Mouse (Mus musculus) ovary, postnatal 14 days (tissue): ENCODE data around the gene Ghrl.
"Not testable (repeated sequence)": the region's sequence is repeated elsewhere in the genome, so short reads cannot be mapped to it uniquely, and the experiment has no call there.

ENCODE experiments used
- DNase-seq: peaks from one replicate; pipeline ENCODE4 v3.0.0; 2022; ENCODE audit warnings: low spot score

Gene Ghrl

GRCm38 (mm10) chr6:113696582-113697221 lies 23.0 kb downstream of the Ghrl start, which contains the start of gene Tatdn2:
TSS of gene Tatdn2 (plus strand) at chr6:113697050.
- DNase-seq: peak; percentile 86

GRCm38 (mm10) chr6:113695766-113696355 lies 23.8 kb downstream of the Ghrl start:
- no peak for DNase-seq

GRCm38 (mm10) chr6:113695203-113695602 lies 24.5 kb downstream of the Ghrl start:
- DNase-seq: no peak

DNA sequence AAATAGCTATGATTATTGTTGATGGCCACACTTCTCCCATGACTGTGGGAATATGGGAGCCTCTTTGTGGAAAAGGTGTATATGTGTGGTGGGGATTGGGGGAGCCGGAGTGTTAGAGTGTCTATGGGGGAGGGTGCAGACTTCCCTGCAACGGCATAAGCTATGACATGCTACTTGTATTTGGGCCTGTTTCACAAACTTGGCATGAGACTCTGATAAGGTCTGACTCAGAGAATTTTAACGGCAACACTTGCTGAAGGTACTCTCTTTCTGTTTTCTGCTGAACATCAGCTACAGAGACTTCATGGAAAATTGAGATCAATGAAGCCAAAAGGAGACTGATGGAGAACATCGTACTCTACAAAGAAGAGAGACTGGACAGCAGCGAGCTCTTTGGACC lies 26.3 kb downstream of the Ghrl start:
- no peak for DNase-seq

- no peak for DNase-seq
Observed at GRCm38 (mm10) chr6:113692661-113693133, 27.0 kb downstream of the Ghrl start.

- no peak for DNase-seq
Observed at GRCm38 (mm10) chr6:113691084-113691462, 28.6 kb downstream of the Ghrl start.

GRCm38 (mm10) chr6:113690400-113691083 lies 29.1 kb downstream of the Ghrl start:
- peak; percentile 41 for DNase-seq

DNA sequence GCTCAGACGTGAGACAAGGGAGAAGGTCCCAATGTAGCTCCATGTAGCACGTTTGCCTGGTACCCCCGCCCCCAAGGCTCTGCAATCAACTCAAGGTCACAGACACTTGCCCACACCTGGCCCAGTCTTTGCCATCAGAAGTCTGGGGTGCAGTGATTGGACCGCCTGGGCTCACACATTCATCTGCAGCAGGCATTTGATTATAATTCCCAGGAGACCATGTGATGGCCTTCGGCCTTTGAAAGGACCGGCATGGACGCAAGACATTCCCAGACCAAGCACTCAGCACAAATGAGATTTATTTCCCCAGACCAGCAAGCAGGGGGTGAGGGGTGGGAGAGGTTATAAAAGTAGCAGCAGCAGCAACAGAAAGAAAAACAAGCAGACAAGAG lies 29.7 kb downstream of the Ghrl start:
- no peak for DNase-seq

GRCm38 (mm10) chr6:113686551-113687125 lies 33.0 kb downstream of the Ghrl start:
- no peak for DNase-seq

DNA sequence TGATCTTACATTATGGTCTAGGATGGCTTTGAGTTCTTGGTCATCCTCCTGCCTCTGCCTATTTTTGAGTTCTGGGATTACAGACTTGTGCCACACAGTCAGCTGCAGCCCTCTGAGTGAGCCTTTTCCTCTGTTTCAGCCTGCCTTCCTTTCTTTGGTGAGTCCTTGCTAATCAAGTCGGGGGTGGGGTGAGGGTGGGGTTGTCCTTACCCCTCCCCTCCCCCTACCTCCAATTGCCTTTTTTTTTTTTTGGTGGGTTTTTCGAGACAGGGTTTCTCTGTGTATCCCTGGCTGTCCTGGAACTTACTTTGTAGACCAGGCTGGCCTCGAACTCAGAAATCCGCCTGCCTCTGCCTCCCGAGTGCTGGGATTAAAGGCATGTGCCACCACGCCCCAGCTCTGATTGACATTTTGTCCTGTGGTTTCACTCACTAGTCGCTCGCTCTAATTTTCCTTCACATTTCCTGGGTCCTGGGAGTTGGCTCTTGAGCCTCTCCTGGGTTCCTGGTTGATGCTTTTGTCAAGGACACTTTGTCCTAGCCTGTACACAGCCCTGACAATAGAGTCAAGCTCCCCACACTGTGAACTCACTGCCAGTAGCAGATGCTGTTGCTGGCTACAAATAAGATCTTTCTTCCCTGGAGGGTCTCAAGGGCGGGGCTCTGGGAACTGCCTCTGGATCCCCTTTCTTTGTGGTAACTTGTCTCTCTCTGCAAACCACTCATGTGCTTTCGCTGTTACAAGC lies 36.4 kb downstream of the Ghrl start:
- no peak for DNase-seq

DNA sequence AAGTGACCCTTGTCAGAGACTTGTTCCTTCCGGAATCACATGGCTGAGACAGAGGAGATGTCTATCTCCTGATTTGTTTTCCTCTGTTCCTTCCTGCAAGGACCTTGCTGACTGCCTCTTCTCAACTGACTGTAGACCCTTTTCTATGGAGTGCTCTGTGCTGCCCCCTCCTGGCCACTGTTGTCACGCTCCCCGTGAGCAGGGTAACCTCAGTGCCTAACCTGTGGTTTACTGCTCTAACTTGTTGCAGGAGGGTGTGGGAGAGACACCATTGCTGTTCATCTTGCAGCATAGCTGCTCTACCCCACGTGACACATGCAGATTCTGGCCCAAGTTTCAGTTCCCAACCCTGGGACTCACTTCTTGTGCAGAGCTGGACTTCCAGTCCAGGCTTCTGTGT lies 38.4 kb downstream of the Ghrl start:
- DNase-seq: peak; percentile 84

GRCm38 (mm10) chr6:113679993-113680566 lies 39.6 kb downstream of the Ghrl start:
- DNase-seq: no peak

DNA sequence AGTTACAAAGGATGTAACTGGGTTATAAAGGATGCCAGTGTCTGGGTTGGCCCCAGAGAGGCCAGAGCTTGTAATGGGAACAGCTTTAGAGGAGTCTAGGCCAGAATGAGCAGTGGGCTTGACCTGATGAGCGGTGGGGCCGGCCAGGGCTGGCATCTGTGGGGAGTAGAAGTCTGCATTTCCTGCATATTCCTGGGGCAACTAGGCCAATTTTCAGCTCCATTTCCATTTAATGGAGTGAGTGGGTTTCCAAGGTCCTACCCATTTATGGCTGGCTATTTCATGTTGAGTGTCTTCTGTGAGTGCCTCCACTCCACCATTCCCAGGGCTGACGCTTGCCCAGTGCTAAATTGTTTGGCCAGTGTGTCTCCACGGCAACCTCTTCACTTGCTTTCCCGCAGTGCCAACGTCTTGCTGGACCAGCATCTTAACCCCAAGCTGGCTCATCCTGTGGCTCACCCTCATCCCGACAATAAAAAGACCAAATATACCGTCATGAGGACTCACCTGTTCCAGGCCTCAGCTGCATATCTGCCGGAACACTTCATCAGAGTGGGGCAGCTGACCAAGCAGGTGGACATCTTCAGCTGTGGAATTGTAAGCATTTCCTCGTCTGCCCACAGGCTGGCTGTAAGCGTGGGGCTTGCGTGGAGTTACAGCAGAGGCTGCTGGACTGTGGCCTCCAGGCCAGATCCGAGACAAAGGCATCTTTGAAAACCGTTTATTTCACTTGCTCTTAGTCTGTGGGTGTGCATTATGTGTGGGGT lies 41.3 kb downstream of the Ghrl start:
- no peak for DNase-seq

DNA sequence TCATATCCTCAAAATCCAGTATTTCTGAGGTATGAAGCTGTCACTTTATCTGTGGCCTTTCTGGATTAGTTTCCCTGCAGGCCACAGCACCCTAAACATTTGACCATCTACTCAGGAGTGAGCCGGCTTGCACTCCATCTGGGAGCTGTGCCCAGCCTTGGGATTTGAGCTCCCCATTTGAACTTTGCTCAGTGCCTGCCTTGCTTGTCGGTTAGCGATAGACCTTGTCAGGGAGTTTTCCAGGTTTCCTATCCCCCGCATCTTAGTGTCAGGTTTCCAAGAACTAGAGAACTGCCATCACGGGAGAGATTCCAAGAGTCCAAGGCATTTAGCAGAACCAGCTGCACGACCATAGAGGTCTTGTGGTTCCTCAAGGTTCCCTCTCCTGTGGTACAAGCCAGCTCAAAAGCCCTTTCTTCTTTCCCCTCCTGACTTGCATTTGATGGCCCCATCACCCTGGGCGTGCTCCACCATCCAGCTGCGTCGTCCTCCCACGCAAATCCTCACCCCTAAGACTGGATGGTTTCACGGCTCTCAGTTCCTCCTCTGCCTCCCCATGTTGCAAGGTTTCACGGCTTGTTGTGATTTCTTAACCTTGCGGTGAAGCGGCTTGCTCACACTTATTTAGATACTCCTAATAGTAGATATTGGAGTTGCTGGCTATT lies 42.5 kb downstream of the Ghrl start:
- no peak for DNase-seq

DNA sequence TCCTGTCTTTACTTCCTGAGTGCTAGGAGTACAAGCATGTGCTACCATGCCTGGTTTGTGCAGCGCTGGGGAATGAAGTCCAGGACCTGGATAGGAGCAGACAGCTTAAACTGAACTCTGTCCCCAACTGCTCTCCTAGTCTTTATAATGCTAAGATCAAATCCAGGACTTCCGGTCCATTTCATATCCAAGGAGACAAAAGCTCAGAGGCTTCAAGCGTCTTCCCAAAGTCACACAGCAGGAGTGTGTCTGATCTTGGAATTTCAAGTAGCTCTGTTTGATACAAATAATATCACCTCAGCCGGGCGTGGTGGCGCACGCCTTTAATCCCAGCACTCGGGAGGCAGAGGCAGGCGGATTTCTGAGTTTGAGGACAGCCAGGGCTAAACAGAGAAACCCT lies 43.7 kb downstream of the Ghrl start:
- DNase-seq: no peak

GRCm38 (mm10) chr6:113675234-113675633 lies 44.4 kb downstream of the Ghrl start:
- DNase-seq: no peak

GRCm38 (mm10) chr6:113672989-113673388 lies 46.7 kb downstream of the Ghrl start:
- DNase-seq: no peak

GRCm38 (mm10) chr6:113672029-113672428 lies 47.7 kb downstream of the Ghrl start:
- DNase-seq: not testable (repeated sequence)

DNA sequence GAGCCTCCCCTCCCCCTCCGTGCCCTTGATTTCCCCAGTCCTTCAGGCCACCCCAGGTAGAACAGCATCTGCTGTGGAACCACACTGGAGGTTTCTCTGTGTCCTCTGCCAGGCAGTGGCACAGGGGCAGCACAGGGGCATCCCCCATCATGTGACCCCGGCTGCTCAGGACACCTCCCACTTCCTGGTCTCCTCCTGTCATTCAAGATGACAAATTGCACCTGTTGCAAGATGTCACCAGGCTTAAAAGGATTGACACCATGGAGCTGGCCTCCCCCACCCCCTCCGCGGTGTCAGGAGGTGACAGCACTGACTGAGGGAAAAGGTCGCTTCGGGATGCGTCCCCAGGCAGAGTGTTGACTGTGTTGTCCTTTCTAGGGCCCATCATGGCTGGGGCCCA lies 49.9 kb downstream of the Ghrl start:
- DNase-seq: no peak

DNA sequence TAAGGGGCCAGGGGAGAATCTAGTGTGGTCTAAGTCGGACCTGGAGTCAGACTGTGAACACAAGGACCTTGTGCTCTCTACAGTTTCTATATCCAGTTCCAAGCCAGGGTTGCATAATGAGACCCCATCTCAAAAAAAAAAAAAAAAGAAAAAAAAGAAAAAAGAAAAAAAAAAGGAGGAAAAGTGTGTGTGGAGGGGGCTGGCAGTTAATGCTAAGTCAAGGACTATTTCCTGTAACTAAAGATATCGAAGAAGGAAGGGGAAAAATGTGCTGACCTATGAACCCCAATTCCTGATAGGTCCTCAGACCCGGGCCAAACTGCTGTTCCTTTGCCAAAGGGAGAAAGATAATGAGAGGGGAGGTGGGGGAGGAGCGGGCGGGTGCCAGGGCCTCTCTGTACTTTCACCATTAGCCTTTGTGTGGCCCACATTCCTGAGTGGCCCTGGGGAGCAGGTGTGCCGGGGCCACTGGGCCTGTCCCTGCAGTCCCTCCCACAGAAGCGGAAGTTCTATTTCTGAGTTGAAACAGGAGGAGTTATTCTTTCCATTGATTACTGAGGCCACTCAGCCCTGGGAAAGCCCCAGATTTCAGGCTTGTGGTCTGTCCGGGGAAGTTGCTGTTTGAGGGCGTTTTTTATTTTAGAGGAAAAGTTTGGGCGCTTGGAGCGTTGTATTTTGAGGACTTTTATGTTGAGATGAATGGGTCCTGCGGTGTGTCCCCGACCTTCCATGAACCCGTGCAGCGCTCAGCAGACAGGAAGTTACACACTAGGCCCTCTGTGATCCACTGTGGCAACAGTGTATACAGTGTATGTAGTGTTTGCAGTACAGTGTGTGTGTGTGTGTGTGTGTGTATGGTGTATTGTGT lies 51.2 kb downstream of the Ghrl start:
- no peak for DNase-seq
